Mouse (Mus musculus) heart, embryonic 16.5 days (tissue): Measurements from ENCODE around the gene Unc45a. TPM values are rescaled to one million over a fixed set of nuclear protein-coding genes. Genes with fewer than 3 reads are reported as not detected.

Experiments used
- ATAC-seq: fragments of 200-750 bp; cut with Nextera tagmentation; replicated peaks from 2 replicates; pipeline ENCODE4 v1.8.0; 2017; ENCODE audit warnings: moderate number of reproducible peaks; ENCODE audit not compliant: insufficient read depth, low FRiP score; ENCODE audit errors: extremely low read depth
- H3K27ac ChIP-seq: fragments of 300-500 bp; sonication (generic); 2 replicates; pipeline ENCODE4 v1.5.1; 2014; ENCODE audit warnings: mild to moderate bottlenecking, low read length, control low read depth, moderate library complexity
- H3K27me3 ChIP-seq: fragments of 300-500 bp; sonication (generic); 2 replicates; pipeline ENCODE4 v1.6.1; 2014; ENCODE audit warnings: low read length, mixed read lengths; ENCODE audit not compliant: control insufficient read depth, insufficient read depth
- H3K36me3 ChIP-seq: fragments of 300-500 bp; sonication (generic); 2 replicates; pipeline ENCODE4 v1.6.1; 2014; ENCODE audit not compliant: control insufficient read depth, insufficient read depth
- H3K4me1 ChIP-seq: fragments of 300-500 bp; sonication (generic); 2 replicates; pipeline ENCODE4 v1.6.1; 2014; ENCODE audit warnings: low read length, mixed read lengths; ENCODE audit not compliant: control insufficient read depth, insufficient read depth
- H3K4me2 ChIP-seq: fragments of 300-500 bp; sonication (generic); 2 replicates; pipeline ENCODE4 v1.6.1; 2014; ENCODE audit warnings: low read depth, mild to moderate bottlenecking, control low read depth, low read length
- H3K4me3 ChIP-seq: fragments of 300-500 bp; sonication (generic); 2 replicates; pipeline ENCODE4 v1.5.1; 2014; ENCODE audit warnings: mild to moderate bottlenecking, control low read depth, low read length
- H3K9ac ChIP-seq: fragments of 300-500 bp; sonication (generic); 2 replicates; pipeline ENCODE4 v1.6.1; 2014; ENCODE audit warnings: low read length, control low read depth
- H3K9me3 ChIP-seq: fragments of 300-500 bp; sonication (generic); replicated peaks from 2 replicates; pipeline ENCODE4 v1.6.1; 2016; ENCODE audit warnings: low read length; ENCODE audit not compliant: control insufficient read depth
- WGBS: fragments of 180-500 bp; shearing (Covaris S2); extraction: QIAGEN DNeasy Blood & Tissue Kit; methylation state at CpG from one replicate; pipeline ENCODE4 v1.1.7; 2014; 5-methylcytosine and 5-hydroxymethylcytosine counted together
- polyA plus RNA-seq: library from polyadenylated mRNA; unstranded; fragments of >200 nt; fragmentation: Nextera tagmentation; extraction: Ambion mirVana; gene quantifications from 2 replicates; pipeline ENCODE4 v1.2.1, GENCODE M21; 2015

Unc45a gene
- 20.6 and 25.3 TPM in 2 replicates for polyA plus RNA-seq

GRCm38 (mm10) chr7:80340793-80341192, at the start of gene Unc45a:
TSS of gene Unc45a (minus strand) at chr7:80341005.
- H3K36me3 ChIP-seq = peaks cover 11% of the 10 kb centered on the region
- peak; percentile 55 for ATAC-seq
- peak within 1 kb of the TSS; percentile 76 for H3K9ac ChIP-seq
- H3K4me1 ChIP-seq = peaks cover 26% of the 10 kb centered on the region
- peaks cover 2% of the 10 kb centered on the region; the same call in 1 of the 2 replicates for H3K27me3 ChIP-seq
- WGBS = 2% methylated on average over 11 of the region's 11 CpGs
- H3K4me2 ChIP-seq = peak within 1 kb of the TSS; percentile 66
- H3K27ac ChIP-seq = peak within 1 kb of the TSS; percentile 88
- H3K4me3 ChIP-seq = peak within 1 kb of the TSS; percentile 77
- H3K9me3 ChIP-seq = no peaks in the 10 kb centered on the region

- ATAC-seq = peak; percentile 74
- no peaks in the 10 kb centered on the region for H3K9me3 ChIP-seq
- no peaks in the 10 kb centered on the region for H3K27me3 ChIP-seq
- 18% methylated on average over 33 of the region's 33 CpGs for WGBS
- H3K9ac ChIP-seq = peak within 1 kb of the TSS; percentile 75
- H3K4me1 ChIP-seq = peaks cover 5% of the 10 kb centered on the region; the same call in 1 of the 2 replicates
- H3K27ac ChIP-seq = peak within 1 kb of the TSS; percentile 84
- H3K4me3 ChIP-seq = peak within 1 kb of the TSS; percentile 53
- peak within 1 kb of the TSS; percentile 64 for H3K4me2 ChIP-seq
- H3K36me3 ChIP-seq = peaks cover 25% of the 10 kb centered on the region
Observed at GRCm38 (mm10) chr7:80387633-80388543, 47.1 kb upstream of the Unc45a start, which contains the start of gene Fes. TSS of gene Fes (minus strand) at chr7:80387946.

GRCm38 (mm10) chr7:80387033-80387632, 46.3 kb upstream of the Unc45a start:
- Histone ChIP-seq H3K4me1 (peaks cover 5% of the 10 kb centered on the region; the same call in 1 of the 2 replicates), H3K4me3 (peak overlapping the region; percentile 53), H3K9me3 (no peaks in the 10 kb centered on the region), H3K4me2 (peak overlapping the region; percentile 64), H3K36me3 (peaks cover 20% of the 10 kb centered on the region), H3K9ac (peak overlapping the region; percentile 75), H3K27me3 (no peaks in the 10 kb centered on the region), H3K27ac (peak overlapping the region; percentile 84)
- 34% methylated on average over 17 of the region's 17 CpGs for WGBS
- ATAC-seq = no peak

- Histone ChIP-seq H3K4me3 (peak overlapping the region; percentile 53), H3K9me3 (no peaks in the 10 kb centered on the region), H3K36me3 (peaks cover 12% of the 10 kb centered on the region), H3K27ac (peak overlapping the region; percentile 84), H3K9ac (peak overlapping the region; percentile 75), H3K4me2 (peak overlapping the region; percentile 64), H3K27me3 (no peaks in the 10 kb centered on the region), H3K4me1 (peaks cover 5% of the 10 kb centered on the region; the same call in 1 of the 2 replicates)
- WGBS = 34% methylated on average over 18 of the region's 18 CpGs
- ATAC-seq = peak; percentile 54; the same call in 1 of the 2 replicates
Observed at GRCm38 (mm10) chr7:80386235-80386930, 45.6 kb upstream of the Unc45a start.

- H3K4me3 ChIP-seq = no peak overlapping the region
- H3K27ac ChIP-seq = no peak overlapping the region
- no peak overlapping the region for H3K4me2 ChIP-seq
- ATAC-seq = no peak
- WGBS = 74% methylated on average over 11 of the region's 11 CpGs
- H3K36me3 ChIP-seq = peaks cover 2% of the 10 kb centered on the region; the same call in 1 of the 2 replicates
- no peak overlapping the region for H3K9ac ChIP-seq
- peaks cover 5% of the 10 kb centered on the region; the same call in 1 of the 2 replicates for H3K4me1 ChIP-seq
- H3K9me3 ChIP-seq = no peaks in the 10 kb centered on the region
- no peaks in the 10 kb centered on the region for H3K27me3 ChIP-seq
Observed at GRCm38 (mm10) chr7:80382919-80383318, 42.1 kb upstream of the Unc45a start.

GRCm38 (mm10) chr7:80379531-80379930, 38.7 kb upstream of the Unc45a start:
- Histone ChIP-seq H3K9ac (no peak overlapping the region), H3K27ac (no peak overlapping the region), H3K4me1 (peaks cover 4% of the 10 kb centered on the region; the same call in 1 of the 2 replicates), H3K27me3 (no peaks in the 10 kb centered on the region), H3K4me3 (no peak overlapping the region), H3K36me3 (peaks cover 2% of the 10 kb centered on the region; the same call in 1 of the 2 replicates), H3K9me3 (no peaks in the 10 kb centered on the region), H3K4me2 (no peak overlapping the region)
- 66% methylated on average over 13 of the region's 13 CpGs for WGBS
- no peak for ATAC-seq

GRCm38 (mm10) chr7:80377471-80377870, 36.7 kb upstream of the Unc45a start:
- Histone ChIP-seq H3K27me3 (no peaks in the 10 kb centered on the region), H3K4me2 (no peak overlapping the region), H3K27ac (no peak overlapping the region), H3K4me3 (no peak overlapping the region), H3K4me1 (peaks cover 4% of the 10 kb centered on the region; the same call in 1 of the 2 replicates), H3K9me3 (no peaks in the 10 kb centered on the region), H3K36me3 (peaks cover under 1% of the 10 kb centered on the region; the same call in 1 of the 2 replicates), H3K9ac (no peak overlapping the region)
- 27% methylated on average over 6 of the region's 6 CpGs for WGBS
- no peak for ATAC-seq

- ATAC-seq = no peak
- no peaks in the 10 kb centered on the region for H3K27me3 ChIP-seq
- H3K36me3 ChIP-seq = no peaks in the 10 kb centered on the region
- H3K4me2 ChIP-seq = no peak overlapping the region
- H3K4me1 ChIP-seq = peaks cover 6% of the 10 kb centered on the region; the same call in 1 of the 2 replicates
- no peak overlapping the region for H3K4me3 ChIP-seq
- no peak overlapping the region for H3K9ac ChIP-seq
- WGBS = 77% methylated on average over 10 of the region's 10 CpGs
- no peak overlapping the region for H3K27ac ChIP-seq
- H3K9me3 ChIP-seq = no peaks in the 10 kb centered on the region
Observed at GRCm38 (mm10) chr7:80376192-80376591, 35.4 kb upstream of the Unc45a start.
